Mouse (Mus musculus): ENCODE data around the gene 1190005I06Rik.

GRCm38 (mm10) chr8:120595963-120596362, 51.5 kb downstream of the 1190005I06Rik start:
- TF ChIP-seq CEBPB (IDR thresholded peaks at IDR 0.05; ENCODE audit: insufficient read depth, poor library complexity, severe bottlenecking): no peak
- no peak for TF ChIP-seq USF1 (IDR thresholded peaks at IDR 0.05; ENCODE audit: low read depth)
- no peak for TF ChIP-seq POLR2A (IDR thresholded peaks at IDR 0.05; ENCODE audit: insufficient read length, low read depth)
- no peak for TF ChIP-seq MYOD1 (IDR thresholded peaks at IDR 0.05; ENCODE audit: control insufficient read depth in 1 of 3, insufficient read length in 2 of 3, low read depth in 2 of 3)
- TF ChIP-seq MAX (IDR thresholded peaks at IDR 0.05; ENCODE audit: low read depth): no peak
